Mouse (Mus musculus) CD4-positive, CD25-positive, alpha-beta regulatory T cell, adult 2 months (primary cell): ENCODE data around the gene Retn.

ENCODE experiments used
- DNase-seq: peaks from one replicate; pipeline ENCODE4 v3.0.0-alpha.2; 2012; ENCODE audit warnings: low read depth, low spot score

The Retn gene

DNA sequence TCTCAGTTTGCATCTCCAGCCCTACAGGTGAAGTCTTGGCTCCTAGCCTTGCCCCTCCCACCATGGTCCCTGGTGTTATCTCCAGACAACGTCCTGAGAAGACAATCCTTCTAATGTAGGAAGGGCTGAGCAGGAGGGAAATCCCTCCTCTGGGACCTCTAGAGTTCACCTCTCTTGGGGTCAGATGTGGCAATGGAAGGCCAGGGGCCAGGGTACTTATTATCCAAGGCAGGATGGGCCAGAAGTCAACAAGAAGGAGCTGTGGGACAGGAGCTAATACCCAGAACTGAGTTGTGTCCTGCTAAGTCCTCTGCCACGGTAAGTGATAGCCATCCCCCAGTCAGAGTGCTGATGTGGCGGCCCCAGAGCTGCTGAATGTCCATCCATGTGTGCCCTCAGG lies at the start of gene Retn:
Gene Retn (plus strand): TSS at position 245 of the 400 bp plus-strand sequence.
- no peak for DNase-seq

DNA sequence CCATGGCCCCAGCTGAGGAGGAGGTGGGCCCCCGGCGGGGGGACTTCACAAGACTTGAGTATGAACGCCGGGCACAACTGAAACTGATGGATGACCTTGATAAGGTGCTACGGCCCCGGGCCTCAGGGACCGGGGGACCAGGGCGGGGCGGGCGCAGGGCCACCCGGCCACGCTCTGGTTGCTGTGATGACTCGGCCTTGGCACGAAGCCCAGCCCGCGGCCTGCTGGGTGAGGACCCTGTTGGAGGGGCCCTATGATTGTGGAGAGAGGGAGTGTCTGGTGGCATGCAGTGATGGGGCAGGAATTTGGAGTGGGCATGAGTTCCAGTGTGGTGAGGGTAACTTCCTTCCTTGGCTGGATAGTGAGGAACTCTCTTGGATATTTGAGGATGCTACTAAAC lies 49.0 kb upstream of the Retn start:
- no peak for DNase-seq

DNA sequence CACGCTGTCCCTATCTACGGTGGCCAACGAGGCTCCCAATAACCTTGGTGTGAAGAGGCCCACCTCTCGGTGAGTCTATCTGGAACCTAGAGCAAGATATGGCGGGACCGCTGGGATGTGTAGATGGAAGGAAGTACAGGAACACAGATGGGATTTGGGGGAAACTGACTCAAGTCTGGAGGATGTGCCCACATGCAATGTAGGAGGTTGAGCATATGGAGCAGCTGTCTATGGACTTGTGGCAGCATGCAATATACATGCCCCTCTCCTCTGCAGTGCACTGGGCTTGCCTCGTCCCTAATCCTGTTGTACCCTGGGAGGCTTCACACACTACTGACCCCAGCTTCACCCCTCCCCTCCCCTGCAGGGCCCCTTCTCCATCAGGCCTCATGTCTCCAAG lies 47.7 kb upstream of the Retn start:
- no peak for DNase-seq

DNA sequence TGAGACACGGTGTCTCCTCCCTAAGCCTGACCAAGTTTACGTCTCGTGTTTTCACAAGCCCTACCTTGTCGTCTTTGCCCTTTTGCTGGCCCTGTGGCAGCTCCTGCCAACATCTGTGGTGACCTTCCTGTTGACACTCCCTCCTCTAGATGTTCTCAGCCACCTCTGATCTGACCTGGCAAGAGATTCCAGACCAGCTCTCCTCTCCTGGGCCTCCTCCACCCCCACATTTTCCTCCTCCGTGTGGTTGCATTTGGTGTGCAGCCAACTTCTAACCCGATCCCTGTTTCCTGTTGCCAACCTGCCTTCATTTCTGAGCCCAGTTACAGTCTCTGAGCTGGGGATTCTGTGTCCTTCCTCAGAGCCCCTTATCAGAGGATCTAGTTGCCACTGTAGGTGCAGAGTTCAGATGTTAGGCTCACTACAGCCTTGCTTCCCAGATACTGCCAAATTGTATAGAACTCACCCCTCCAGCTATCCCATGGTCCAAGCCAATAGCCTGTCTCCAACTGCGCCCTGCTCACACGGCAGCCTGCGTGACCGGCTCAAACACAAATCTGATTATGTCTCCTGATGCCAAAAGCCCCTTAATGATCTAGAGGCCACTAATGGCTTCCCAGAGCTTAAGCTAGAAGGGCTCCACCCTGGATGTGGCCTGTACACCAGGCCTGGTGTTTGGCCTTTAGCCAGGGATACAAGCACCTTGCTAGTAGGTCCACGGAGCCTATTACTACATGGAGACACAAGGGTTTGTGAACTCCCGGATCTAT lies 46.3 kb upstream of the Retn start:
- no peak for DNase-seq

DNA sequence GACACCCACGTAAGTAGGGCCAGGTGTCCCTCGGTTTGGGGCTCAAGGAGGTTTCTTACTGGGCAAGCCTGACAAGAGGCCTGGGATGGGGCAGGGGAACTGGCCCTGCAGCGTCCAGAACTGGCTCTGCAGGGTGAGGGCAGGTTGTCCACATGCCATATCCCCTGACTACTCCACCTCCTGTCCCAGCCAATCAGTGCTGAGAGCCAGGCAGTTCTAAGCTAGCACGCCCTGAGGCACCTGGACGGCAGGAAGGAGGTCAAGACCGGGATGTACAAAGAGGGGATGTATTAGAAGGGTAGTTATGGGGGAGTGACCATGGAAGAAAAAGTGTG lies 45.8 kb upstream of the Retn start:
- DNase-seq: no peak

DNA sequence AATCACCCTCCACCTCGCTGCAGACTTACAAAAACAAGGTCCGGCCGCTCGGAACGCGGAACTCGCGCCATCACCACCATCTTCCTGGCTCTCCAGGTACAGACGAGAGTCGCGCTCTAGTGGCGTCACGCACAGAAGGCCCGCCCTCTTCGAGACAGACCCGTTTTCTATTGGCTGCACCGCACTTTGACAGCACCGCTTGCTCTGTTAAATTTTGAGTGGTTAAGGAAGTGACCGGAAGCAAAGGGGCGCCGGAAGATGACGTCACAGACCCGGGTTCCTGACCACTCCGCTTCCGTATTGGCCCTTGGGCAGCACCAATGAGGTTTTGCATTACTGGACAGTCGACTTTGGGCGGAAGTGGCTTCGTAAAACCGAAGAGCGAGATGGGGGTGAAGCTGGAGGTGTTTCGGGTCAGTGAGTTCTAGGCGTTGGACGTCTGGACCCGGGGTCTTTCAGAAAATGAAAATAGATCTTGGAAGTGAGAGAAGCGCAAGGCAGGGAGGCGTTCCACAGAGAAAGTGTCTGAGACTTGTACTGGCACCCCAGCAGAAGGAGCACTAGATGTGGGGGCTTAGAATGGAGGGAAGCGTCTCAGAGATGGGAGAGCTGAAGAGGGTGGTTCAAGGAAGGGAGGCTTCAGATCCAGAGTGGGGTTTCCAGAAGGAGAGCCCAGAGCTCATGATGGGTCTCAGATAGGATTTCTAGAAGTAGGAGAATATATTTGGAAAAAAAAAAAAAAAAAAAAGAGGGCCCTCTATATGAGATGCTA lies 34.2 kb upstream of the Retn start, which contains the start of the genes Xab2 and Pet100:
Gene Xab2 (minus strand): TSS at position 118 of the 772 bp plus-strand sequence.
Gene Pet100 (plus strand): TSS at position 350 of the 772 bp plus-strand sequence.
- DNase-seq: peak; percentile 99

DNA sequence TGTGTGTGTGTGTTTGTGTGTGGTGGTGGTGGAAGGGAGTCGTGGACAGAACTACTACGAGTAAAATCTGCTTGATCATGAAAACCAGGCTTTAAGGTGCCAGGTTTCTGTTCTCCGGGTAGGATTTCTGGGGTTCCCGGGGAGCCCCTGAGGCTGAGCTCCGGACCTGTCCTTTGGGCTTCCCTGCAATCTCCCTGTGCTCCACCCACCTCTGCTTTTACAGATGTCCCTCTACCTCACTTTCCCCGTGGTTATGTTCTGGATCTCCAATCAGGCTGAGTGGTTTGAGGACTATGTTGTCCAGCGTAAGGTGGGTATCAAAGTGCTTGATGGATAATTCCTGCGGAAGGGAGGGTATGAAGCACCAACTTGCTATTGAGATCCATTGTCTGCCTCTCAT lies 33.5 kb upstream of the Retn start:
- peak; percentile 6 for DNase-seq

DNA sequence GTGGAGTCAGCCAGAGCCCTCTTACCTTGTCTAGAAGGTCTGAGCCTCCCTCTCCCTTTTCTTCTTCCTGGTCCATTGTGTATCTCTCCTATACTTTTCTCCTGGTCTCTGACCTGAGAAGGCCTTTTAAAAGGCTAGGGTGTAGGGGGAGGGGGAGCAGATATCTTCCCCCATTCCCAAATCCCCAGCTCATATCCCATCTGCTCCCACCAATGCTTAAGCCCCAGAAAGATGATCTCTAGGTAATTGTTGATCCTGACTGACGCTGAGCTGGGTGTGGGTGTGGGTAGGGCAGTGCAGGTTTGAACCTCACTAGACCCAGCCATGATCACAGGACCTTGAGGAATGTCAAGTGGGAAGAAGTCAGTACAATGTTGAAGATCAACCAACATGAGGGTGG lies 30.1 kb upstream of the Retn start, which contains the start of gene Pcp2:
Gene Pcp2 (minus strand): TSS at position 101 of the 400 bp plus-strand sequence.
- DNase-seq: no peak

DNA sequence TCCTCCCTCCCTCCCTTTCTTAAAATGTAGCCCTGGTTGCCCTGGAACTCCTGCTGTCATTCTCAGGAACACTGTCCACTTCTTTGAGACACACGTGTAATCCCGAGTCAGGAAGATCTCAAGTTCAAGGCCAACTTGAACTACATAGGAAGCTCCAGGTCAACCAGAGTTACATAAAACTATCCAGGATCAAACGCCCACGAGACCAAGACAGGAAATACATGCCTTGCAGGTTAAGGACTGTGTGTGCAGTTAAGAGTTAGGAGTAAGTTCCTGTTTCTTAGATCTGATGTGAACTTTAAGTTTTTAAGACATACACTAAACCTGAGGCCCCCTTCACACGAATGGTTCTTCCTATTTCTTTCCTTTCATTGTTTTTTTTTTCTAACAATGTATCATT lies 28.6 kb upstream of the Retn start:
- DNase-seq: no peak

DNA sequence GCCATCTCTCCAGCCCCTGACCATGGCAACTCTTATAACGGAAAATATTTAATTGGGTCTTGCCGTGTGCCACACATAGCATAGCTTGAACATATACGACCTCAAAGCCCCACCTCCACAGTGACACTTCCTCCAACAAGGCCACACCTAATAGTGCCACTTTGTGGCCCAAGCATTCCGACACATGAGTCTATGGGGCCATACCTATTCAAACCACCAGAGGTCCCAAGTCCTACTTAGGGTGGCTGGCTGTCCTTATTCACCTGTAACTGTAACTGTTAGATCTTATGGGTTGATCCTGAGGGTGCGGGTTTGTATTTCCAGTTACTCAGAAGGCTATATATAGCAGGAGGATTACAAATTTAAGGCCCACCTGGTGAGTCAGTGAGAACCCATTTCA lies 27.6 kb upstream of the Retn start:
- DNase-seq: peak; percentile 67

DNA sequence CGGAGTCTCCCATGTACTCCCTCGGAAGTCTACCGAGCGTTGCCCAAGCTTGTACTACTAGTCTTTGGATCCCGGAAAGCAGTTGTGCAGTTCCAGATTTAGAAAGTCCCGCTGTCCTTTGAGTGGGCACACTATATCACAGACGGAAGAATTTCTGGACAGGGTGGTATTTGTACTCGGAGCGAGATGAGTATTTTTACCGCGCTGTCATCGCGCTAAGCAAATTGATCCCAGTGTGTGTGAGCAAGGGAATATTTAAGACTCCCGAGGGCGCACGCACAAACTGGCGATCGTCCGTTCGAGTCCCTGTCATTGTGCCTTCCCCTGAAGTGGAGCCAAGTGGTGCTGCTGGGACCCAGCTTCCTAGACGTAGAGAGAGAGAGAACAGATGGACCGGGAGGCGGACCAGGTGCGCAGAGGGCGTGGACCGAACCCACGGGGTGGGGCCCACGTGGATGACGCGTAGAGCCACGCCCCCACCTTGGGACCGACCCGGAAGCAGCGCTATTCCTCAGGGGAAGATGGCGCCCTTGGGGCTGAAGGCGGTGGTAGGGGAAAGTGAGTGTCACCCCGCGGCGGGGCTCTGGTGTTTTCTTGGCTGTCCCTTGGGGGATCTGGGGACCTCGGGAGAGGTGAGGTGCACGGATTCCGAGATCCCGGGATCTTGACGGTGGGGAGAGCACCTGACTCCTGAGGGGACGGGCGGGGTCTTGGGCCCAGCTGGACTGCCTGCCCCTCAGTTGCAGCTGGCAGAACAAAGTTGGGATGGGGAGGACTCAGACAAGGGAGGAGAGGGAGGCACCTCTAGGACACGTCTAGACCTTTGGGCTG lies 24.7 kb upstream of the Retn start, which contains the start of gene Stxbp2:
Gene Stxbp2 (plus strand): TSS at position 309 of the 831 bp plus-strand sequence.
- DNase-seq: peak; percentile 95

DNA sequence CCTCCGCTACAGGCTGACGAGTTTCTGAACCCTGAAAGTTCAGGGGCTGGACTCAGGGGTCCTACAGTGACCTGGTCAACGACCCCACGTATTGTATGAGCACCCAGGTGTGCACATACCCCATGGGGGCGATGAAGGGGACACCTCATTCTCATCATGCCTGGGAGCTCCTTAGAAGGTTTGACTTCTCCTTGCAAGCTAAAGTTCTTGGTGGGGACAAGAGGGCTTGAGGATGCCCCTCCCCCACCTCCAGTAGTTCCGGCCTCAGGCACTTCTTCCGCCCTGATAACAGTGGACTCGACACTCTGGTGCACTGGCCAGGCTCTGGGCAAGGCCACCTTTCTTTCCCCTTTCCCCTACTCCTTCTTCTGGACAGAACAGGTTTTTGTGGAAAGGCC lies 24.1 kb upstream of the Retn start:
- peak; percentile 38 for DNase-seq

DNA sequence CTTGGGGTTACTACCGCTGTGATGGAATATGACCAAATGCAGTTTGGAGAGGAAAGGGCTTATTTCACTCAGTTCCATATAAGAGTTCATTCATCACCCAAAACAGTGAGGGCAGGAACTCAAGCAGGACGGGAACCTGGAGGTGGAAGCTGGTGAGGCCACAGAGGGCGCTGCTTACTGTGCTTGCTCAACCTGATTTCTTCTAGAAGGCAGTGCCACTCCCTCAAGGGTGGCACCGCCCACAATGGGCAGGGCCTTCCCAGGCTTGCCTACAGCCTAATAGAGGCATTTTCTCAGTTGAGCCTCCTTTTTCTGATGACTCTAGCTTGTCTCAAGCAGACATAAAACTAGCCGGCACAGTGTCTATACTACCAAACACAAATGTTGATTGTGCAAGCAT lies 9.8 kb upstream of the Retn start:
- peak; percentile 70 for DNase-seq

DNA sequence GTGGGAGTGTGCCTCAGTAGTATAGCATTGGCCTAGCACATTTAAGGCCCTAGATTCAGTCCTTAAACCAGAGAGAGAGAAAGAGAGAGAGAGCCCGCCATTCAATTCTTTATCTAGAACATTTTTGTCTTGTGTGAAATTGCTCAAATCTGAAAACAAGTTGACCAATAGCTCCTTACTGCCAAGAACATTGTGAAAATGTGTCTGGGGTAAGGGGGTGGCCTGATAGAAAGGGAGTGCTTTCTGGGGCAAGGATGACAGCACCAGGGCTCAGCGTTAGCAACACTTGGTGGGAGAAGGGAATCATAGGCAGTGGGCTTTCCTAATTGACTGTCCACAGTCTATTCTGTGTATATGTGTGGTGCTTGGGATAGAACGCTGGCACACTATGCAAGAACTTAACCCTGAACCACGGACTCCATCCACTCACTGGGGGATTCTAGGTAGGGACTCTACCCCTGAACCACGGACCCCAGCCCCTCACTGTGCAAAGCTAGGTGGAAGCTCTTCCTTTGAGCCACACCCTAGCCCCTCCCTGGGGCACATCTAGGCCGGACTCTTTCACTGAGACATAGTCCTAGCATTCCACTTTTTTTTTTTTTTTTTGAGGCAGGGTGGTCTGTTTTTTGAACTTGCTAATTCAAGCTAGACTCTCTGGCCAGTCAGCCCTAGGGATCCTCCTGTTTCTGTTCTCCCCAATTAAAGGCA lies 8.6 kb upstream of the Retn start:
- no peak for DNase-seq

DNA sequence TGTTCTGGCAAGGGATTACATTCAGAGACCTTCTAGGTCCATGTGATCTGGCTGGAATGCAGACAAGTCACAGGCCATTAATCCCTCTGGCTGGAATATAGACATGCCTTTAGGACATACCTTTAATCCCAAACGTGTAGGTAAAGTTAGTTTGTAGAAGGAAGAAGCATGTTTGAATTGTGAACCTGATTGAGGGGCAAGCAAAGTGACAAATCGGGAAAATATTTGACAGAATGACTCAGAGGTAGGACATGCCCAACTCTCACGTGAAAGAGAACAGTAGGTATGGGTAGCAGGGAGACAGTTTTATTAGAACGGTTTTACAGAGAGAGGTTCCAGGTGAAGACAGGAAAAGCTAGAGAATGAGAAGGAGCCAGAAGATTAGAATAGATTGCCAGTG lies 8.0 kb upstream of the Retn start:
- no peak for DNase-seq

DNA sequence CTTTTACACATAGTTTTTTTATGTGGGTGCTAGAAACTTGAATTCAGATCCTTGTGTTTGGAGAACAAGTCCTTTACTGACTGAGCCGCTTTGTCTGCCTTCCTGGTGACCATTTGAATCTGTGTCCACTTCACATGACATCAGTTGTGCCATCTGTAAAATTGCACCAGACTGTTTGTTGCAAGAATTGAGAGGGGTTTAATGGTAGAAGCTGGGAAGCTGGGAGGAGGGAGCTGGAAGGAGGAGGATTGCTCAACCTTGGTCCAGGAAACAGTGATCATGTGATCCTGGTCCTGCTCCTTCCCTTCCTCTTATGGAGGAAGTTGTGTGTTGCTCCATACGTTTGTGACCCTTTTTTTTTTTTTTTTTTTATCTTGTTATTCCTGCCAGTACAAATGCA lies 7.3 kb upstream of the Retn start:
- no peak for DNase-seq

DNA sequence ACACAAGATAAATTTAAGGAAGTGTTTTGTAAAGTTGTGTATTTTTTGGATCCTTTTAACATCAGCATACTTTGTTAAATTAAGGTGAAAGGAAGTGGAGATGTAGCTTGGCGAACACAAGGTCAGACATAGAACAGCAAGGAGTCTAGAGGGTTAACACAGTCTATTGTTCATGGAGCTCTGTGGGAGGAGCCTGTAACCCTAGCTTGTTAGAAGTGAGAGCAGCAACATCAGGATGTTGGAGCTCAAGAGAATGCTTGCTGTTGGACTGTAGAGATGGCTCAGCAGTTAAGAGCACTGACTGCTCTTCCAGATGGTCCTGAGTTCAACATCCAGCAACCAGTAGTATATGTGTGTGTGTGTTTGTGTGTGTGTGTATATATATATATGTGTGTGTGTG lies 6.6 kb upstream of the Retn start:
- DNase-seq: no peak

DNA sequence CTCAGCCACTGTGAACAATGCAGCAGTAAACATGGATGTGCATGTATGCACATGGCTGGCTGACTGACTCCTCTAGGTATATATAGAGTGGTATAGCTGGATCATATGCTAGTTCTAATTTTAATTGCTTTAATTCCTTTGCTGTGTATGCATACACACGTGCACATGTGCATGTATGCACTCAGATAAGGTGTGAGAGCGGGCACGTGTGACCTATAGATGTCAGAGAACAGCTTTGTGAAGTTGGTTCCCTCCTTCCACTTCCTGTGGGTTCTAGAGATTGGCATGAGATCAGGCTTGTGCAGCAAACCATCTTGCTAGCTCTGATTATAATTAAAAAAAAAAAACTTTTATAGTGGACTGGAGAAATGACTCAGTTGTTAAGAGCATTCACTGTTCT lies 2.7 kb upstream of the Retn start:
- no peak for DNase-seq

DNA sequence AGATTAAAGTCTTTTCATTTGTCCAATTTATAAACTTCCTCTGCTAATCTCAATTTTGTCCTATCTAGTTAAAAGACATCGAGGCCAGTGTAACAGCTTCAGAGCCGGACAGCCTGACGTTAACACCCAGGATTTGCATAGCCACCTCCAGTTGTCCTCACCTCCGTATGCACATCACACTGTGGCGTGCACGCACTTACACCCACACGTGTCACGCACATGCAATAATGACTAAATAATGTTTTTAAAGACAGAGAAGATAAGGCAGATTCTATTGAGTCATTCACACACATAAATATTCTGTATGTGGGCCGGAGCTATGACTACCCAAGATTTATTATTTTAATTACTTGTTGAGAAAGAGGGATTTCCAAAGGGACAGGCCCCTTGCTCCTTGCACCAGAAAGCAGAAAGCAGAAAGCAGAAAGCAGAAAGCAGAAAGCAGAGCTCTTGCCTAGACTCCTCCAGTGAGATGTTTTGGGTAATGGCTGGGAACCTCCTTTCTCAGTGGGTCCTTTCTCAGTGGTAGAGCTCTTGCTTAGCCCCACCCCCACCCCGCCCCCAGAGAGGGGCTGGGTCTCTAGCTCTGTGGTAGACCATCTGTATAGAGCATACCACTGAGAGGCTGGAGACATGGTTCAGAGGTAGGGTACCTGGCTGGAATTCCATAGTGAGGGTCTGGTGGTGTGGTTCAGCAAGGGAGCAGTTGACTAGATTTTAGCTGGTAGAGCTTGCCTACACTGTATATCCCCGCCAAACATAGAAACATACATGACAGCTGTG lies 653 bp upstream of the Retn start:
- DNase-seq: no peak

DNA sequence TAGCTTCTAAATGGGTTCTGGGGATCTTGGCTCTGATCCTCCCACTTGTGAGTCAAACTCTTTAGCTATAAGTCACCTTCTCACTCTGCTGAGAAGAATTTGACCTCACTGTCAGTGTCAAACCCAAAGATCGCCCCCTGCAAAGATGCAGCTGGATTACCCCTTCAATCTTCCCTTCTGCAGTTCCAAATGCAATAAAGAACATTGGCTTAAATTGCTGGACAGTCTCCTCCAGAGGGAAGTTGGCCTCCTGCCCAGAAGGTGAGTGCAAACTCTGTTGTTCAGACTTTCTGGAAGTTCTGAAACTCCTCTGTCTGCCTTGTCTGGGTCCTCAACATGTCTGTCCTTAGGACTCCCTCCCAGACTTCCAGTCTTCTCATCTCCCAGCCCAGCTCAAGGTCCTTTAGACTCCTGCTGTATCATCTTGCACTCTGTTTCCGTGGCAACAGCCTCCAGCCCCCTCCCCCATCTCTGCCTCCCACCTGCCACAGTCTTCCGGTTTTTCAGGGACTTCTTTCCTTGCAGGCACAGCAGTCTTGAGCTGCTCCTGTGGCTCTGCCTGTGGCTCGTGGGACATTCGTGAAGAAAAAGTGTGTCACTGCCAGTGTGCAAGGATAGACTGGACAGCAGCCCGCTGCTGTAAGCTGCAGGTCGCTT lies 1.3 kb downstream of the Retn start:
- no peak for DNase-seq
